Mouse (Mus musculus) ES-Bruce4 (cell line): ENCODE data around the gene Mdn1.

Experiments
- CTCF ChIP-seq: IDR thresholded peaks from one replicate; pipeline ENCODE4 v1.8.1; 2011; ENCODE audit warnings: low read depth, low read length
- EP300 ChIP-seq: IDR thresholded peaks from 2 replicates; pipeline ENCODE4 v1.6.1; 2011; ENCODE audit warnings: low read depth, low read length; ENCODE audit not compliant: insufficient read depth
- POLR2A ChIP-seq: IDR thresholded peaks from one replicate; pipeline ENCODE4 v1.8.1; 2011; ENCODE audit warnings: low read length; ENCODE audit not compliant: insufficient read depth

DNA sequence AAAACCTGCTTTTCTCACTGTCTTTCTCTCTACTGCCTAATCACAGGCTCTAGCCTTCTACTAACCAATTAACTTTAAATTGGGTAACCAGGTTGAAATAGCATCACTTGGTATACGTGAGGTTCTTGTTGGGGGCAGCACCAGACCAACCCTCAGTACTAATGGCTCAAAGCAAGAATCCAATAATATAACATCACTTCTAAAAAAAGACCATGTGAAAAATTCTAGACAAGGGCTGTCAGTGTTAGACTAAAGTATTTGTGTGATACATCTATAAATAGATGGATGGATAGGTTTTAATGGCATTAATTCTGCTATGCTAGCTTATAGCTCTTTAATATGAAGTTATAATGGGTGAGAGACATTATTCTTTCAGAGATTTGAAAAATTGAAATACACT lies 60.8 kb downstream of the Mdn1 start:
- TF ChIP-seq CTCF (no peak), EP300 (no peak), POLR2A (no peak)
